Mouse (Mus musculus) embryonic fibroblast, embryonic 13.5 days (primary cell): Measurements from ENCODE around the gene 1810049J17Rik.

ENCODE experiments used
- CTCF ChIP-seq: IDR thresholded peaks from 2 replicates; pipeline ENCODE4 v1.5.1; 2011; ENCODE audit warnings: mild to moderate bottlenecking, control low read depth, low read length, moderate library complexity, borderline replicate concordance; ENCODE audit not compliant: insufficient read depth
- POLR2A ChIP-seq: IDR thresholded peaks from 2 replicates; pipeline ENCODE4 v1.6.1; 2011; ENCODE audit warnings: low read depth, mild to moderate bottlenecking, control low read depth, low read length, moderate library complexity

GRCm38 (mm10) chr15:12341401-12341758 is 19.7 kb upstream of the 1810049J17Rik start:
- TF ChIP-seq CTCF (no peak), POLR2A (no peak)
